Mouse (Mus musculus): ENCODE measurements at regions not wholly inside any gene's neighbourhood (a gene's known extent, or its start where the extent isn't known, plus 50 kb on each side); places are given as distances from the start of the nearest gene placed in this dataset.

GRCm38 (mm10) chr10:43710886-43711256 is 132.8 kb downstream of the Cd24a start:
- DNase-seq (ENCODE audit: low spot score): no peak

- DNase-seq (ENCODE audit: low spot score): no peak
Measured at GRCm38 (mm10) chr10:43712657-43713056, 134.6 kb downstream of the Cd24a start.

GRCm38 (mm10) chr10:43718768-43719167 is 140.7 kb downstream of the Cd24a start:
- no peak for DNase-seq (ENCODE audit: low spot score)

- DNase-seq (ENCODE audit: low spot score): no peak
Measured at GRCm38 (mm10) chr10:43721356-43721755, 143.3 kb downstream of the Cd24a start.

GRCm38 (mm10) chr10:43722164-43722563 is 144.1 kb downstream of the Cd24a start:
- DNase-seq (ENCODE audit: low spot score): no peak

GRCm38 (mm10) chr10:43722711-43723614 is 144.9 kb downstream of the Cd24a start:
- DNase-seq (ENCODE audit: low spot score): peak; percentile 23

- DNase-seq (ENCODE audit: low spot score): peak; percentile 11
Measured at GRCm38 (mm10) chr10:43723615-43723937, 145.5 kb downstream of the Cd24a start.

GRCm38 (mm10) chr10:43727746-43728145 is 149.7 kb downstream of the Cd24a start:
- DNase-seq (ENCODE audit: low spot score): peak; percentile 16

GRCm38 (mm10) chr10:43729184-43729583 is 151.1 kb downstream of the Cd24a start:
- DNase-seq (ENCODE audit: low spot score): no peak

GRCm38 (mm10) chr10:43733618-43734415 is 155.7 kb downstream of the Cd24a start:
- DNase-seq (ENCODE audit: low spot score): no peak

GRCm38 (mm10) chr10:43739181-43739580 is 161.1 kb downstream of the Cd24a start:
- peak; percentile 59 for DNase-seq (ENCODE audit: low spot score)

- DNase-seq (ENCODE audit: low spot score): peak; percentile 38
Measured at GRCm38 (mm10) chr10:43739718-43740117, 161.6 kb downstream of the Cd24a start.

- DNase-seq (ENCODE audit: low spot score): peak; percentile 89
Measured at GRCm38 (mm10) chr10:43740204-43740865, 161.2 kb downstream of the Qrsl1 start.

GRCm38 (mm10) chr10:43741361-43742084 is 160.0 kb downstream of the Qrsl1 start:
- DNase-seq (ENCODE audit: low spot score): peak; percentile 28

GRCm38 (mm10) chr10:43742085-43743054 is 159.2 kb downstream of the Qrsl1 start:
- peak; percentile 72 for DNase-seq (ENCODE audit: low spot score)

GRCm38 (mm10) chr10:43743188-43744120 is 158.1 kb downstream of the Qrsl1 start:
- DNase-seq (ENCODE audit: low spot score): no peak

- no peak for DNase-seq (ENCODE audit: low spot score)
Measured at GRCm38 (mm10) chr10:43745931-43746630, 155.5 kb downstream of the Qrsl1 start.

- DNase-seq (ENCODE audit: low spot score): no peak
Measured at GRCm38 (mm10) chr10:43746631-43747001, 154.9 kb downstream of the Qrsl1 start.

Data from thymus, postnatal 0 days (tissue).